Mouse (Mus musculus): ENCODE measurements around the gene Spsb1. TPM values are rescaled to one million over a fixed set of nuclear protein-coding genes. Genes with fewer than 3 reads are reported as not detected.
A peak's percentile ranks its signal among the peaks of the same experiment; 100 is the strongest.

Spsb1 gene
- 8.3 and 8.7 TPM in 2 replicates for polyA plus RNA-seq (2016; fragmentation: Nextera tagmentation; extraction: Ambion mirVana)

- Histone ChIP-seq H3K9me3 (replicated peaks) (no peaks in the 10 kb centered on the region), H3K4me1 (peaks cover 27% of the 10 kb centered on the region), H3K27me3 (ENCODE audit: low read depth, poor library complexity, severe bottlenecking) (peaks cover 74% of the 10 kb centered on the region), H3K4me3 (peak within 1 kb of the TSS; percentile 68), H3K27ac (replicated peaks) (peak within 1 kb of the TSS; percentile 83), H3K36me3 (no peaks in the 10 kb centered on the region)
- under 1% methylated on average over 47 of the region's 51 CpGs for WGBS
- DNase-seq (ENCODE audit: low spot score): peak; percentile 98
Observed at GRCm38 (mm10) chr4:149954893-149955439, at the start of gene Spsb1. Gene Spsb1 (minus strand): TSS chr4:149955043.

- H3K4me3 ChIP-seq: no peak overlapping the region
- H3K9me3 ChIP-seq (replicated peaks): no peaks in the 10 kb centered on the region
- H3K36me3 ChIP-seq: no peaks in the 10 kb centered on the region
- H3K27me3 ChIP-seq (ENCODE audit: low read depth, poor library complexity, severe bottlenecking): peaks cover 3% of the 10 kb centered on the region; the same call in 1 of the 2 replicates
- WGBS: 95% methylated on average over 4 of the region's 4 CpGs
- H3K4me1 ChIP-seq: peaks cover 39% of the 10 kb centered on the region
- H3K27ac ChIP-seq (replicated peaks): no peak overlapping the region
- no peak for DNase-seq (ENCODE audit: low spot score)
Observed at GRCm38 (mm10) chr4:150003641-150004040, 48.8 kb upstream of the Spsb1 start.

- no peaks in the 10 kb centered on the region for H3K36me3 ChIP-seq
- H3K9me3 ChIP-seq (replicated peaks): no peaks in the 10 kb centered on the region
- no peak for DNase-seq (ENCODE audit: low spot score)
- no peak overlapping the region for H3K27ac ChIP-seq (replicated peaks)
- peaks cover 35% of the 10 kb centered on the region for H3K4me1 ChIP-seq
- H3K27me3 ChIP-seq (ENCODE audit: low read depth, poor library complexity, severe bottlenecking): peaks cover 3% of the 10 kb centered on the region; the same call in 1 of the 2 replicates
- H3K4me3 ChIP-seq: no peak overlapping the region
- WGBS: 84% methylated on average over 7 of the region's 7 CpGs
Observed at GRCm38 (mm10) chr4:150003021-150003580, 48.3 kb upstream of the Spsb1 start.

GRCm38 (mm10) chr4:150002021-150002528 lies 47.2 kb upstream of the Spsb1 start:
- peaks cover 28% of the 10 kb centered on the region for H3K4me1 ChIP-seq
- no peak overlapping the region; the same call in 1 of the 2 replicates for H3K27ac ChIP-seq (replicated peaks)
- no peaks in the 10 kb centered on the region for H3K9me3 ChIP-seq (replicated peaks)
- H3K27me3 ChIP-seq (ENCODE audit: low read depth, poor library complexity, severe bottlenecking): 0 out of 2 replicates have a peak, but pooled peaks cover 3% of the 10 kb centered on the region
- WGBS: 78% methylated on average over 12 of the region's 12 CpGs
- H3K36me3 ChIP-seq: no peaks in the 10 kb centered on the region
- no peak for DNase-seq (ENCODE audit: low spot score)
- H3K4me3 ChIP-seq: no peak overlapping the region

- H3K27me3 ChIP-seq (ENCODE audit: low read depth, poor library complexity, severe bottlenecking): 0 out of 2 replicates have a peak, but pooled peaks cover 3% of the 10 kb centered on the region
Observed at GRCm38 (mm10) chr4:150001221-150001860, 46.5 kb upstream of the Spsb1 start.

GRCm38 (mm10) chr4:149999931-150000555 lies 45.2 kb upstream of the Spsb1 start:
- Histone ChIP-seq H3K4me3 (no peak overlapping the region), H3K9me3 (replicated peaks) (no peaks in the 10 kb centered on the region), H3K4me1 (peaks cover 26% of the 10 kb centered on the region), H3K36me3 (no peaks in the 10 kb centered on the region), H3K27ac (replicated peaks) (no peak overlapping the region; the same call in 1 of the 2 replicates), H3K27me3 (ENCODE audit: low read depth, poor library complexity, severe bottlenecking) (0 out of 2 replicates have a peak, but pooled peaks cover 3% of the 10 kb centered on the region)
- DNase-seq (ENCODE audit: low spot score): no peak
- 85% methylated on average over 15 of the region's 15 CpGs for WGBS

More at GRCm38 (mm10) chr4:150001221-150001860, 46.5 kb upstream of the Spsb1 start:
- H3K9me3 ChIP-seq (replicated peaks): no peaks in the 10 kb centered on the region
- no peak overlapping the region for H3K27ac ChIP-seq (replicated peaks)
- H3K4me1 ChIP-seq: peaks cover 26% of the 10 kb centered on the region
- no peaks in the 10 kb centered on the region for H3K36me3 ChIP-seq
- DNase-seq (ENCODE audit: low spot score): no peak
- WGBS: 68% methylated on average over 10 of the region's 10 CpGs
- no peak overlapping the region for H3K4me3 ChIP-seq

GRCm38 (mm10) chr4:149999510-149999900 lies 44.7 kb upstream of the Spsb1 start:
- H3K9me3 ChIP-seq (replicated peaks): no peaks in the 10 kb centered on the region
- 68% methylated on average over 9 of the region's 9 CpGs for WGBS
- H3K27ac ChIP-seq (replicated peaks): no peak overlapping the region; the same call in 1 of the 2 replicates
- H3K4me3 ChIP-seq: no peak overlapping the region
- H3K27me3 ChIP-seq (ENCODE audit: low read depth, poor library complexity, severe bottlenecking): 0 out of 2 replicates have a peak, but pooled peaks cover 3% of the 10 kb centered on the region
- H3K4me1 ChIP-seq: peaks cover 26% of the 10 kb centered on the region
- H3K36me3 ChIP-seq: no peaks in the 10 kb centered on the region
- no peak for DNase-seq (ENCODE audit: low spot score)

- Histone ChIP-seq H3K36me3 (no peaks in the 10 kb centered on the region), H3K9me3 (replicated peaks) (no peaks in the 10 kb centered on the region), H3K4me1 (peaks cover 26% of the 10 kb centered on the region), H3K4me3 (no peak overlapping the region), H3K27me3 (ENCODE audit: low read depth, poor library complexity, severe bottlenecking) (0 out of 2 replicates have a peak, but pooled peaks cover 3% of the 10 kb centered on the region), H3K27ac (replicated peaks) (no peak overlapping the region)
- no peak for DNase-seq (ENCODE audit: low spot score)
- 87% methylated on average over 14 of the region's 14 CpGs for WGBS
Observed at GRCm38 (mm10) chr4:149998786-149999509, 44.1 kb upstream of the Spsb1 start.

GRCm38 (mm10) chr4:149997999-149998398 lies 43.2 kb upstream of the Spsb1 start:
- Histone ChIP-seq H3K36me3 (no peaks in the 10 kb centered on the region), H3K4me1 (peaks cover 26% of the 10 kb centered on the region), H3K9me3 (replicated peaks) (no peaks in the 10 kb centered on the region), H3K27me3 (ENCODE audit: low read depth, poor library complexity, severe bottlenecking) (0 out of 2 replicates have a peak, but pooled peaks cover 7% of the 10 kb centered on the region), H3K27ac (replicated peaks) (no peak overlapping the region), H3K4me3 (no peak overlapping the region)
- DNase-seq (ENCODE audit: low spot score): no peak
- 80% methylated on average over 10 of the region's 10 CpGs for WGBS

- H3K27ac ChIP-seq (replicated peaks): no peak overlapping the region
- WGBS: 82% methylated on average over 7 of the region's 7 CpGs
- no peaks in the 10 kb centered on the region for H3K9me3 ChIP-seq (replicated peaks)
- H3K4me3 ChIP-seq: no peak overlapping the region
- DNase-seq (ENCODE audit: low spot score): no peak
- no peaks in the 10 kb centered on the region for H3K36me3 ChIP-seq
- H3K4me1 ChIP-seq: peaks cover 21% of the 10 kb centered on the region
- H3K27me3 ChIP-seq (ENCODE audit: low read depth, poor library complexity, severe bottlenecking): peaks cover 20% of the 10 kb centered on the region
Observed at GRCm38 (mm10) chr4:149996440-149996839, 41.6 kb upstream of the Spsb1 start.

GRCm38 (mm10) chr4:149995911-149996310 lies 41.1 kb upstream of the Spsb1 start:
- no peak for DNase-seq (ENCODE audit: low spot score)

GRCm38 (mm10) chr4:149994218-149994617 lies 39.4 kb upstream of the Spsb1 start:
- no peak for DNase-seq (ENCODE audit: low spot score)
- Histone ChIP-seq H3K4me3 (no peak overlapping the region), H3K27ac (replicated peaks) (no peak overlapping the region), H3K9me3 (replicated peaks) (no peaks in the 10 kb centered on the region), H3K4me1 (peaks cover 30% of the 10 kb centered on the region), H3K27me3 (ENCODE audit: low read depth, poor library complexity, severe bottlenecking) (peaks cover 40% of the 10 kb centered on the region), H3K36me3 (no peaks in the 10 kb centered on the region)
- 92% methylated on average over 10 of the region's 10 CpGs for WGBS

More at GRCm38 (mm10) chr4:149995911-149996310, 41.1 kb upstream of the Spsb1 start:
- 90% methylated on average over 7 of the region's 7 CpGs for WGBS
- peaks cover 21% of the 10 kb centered on the region for H3K4me1 ChIP-seq
- H3K36me3 ChIP-seq: no peaks in the 10 kb centered on the region
- H3K27ac ChIP-seq (replicated peaks): no peak overlapping the region
- peaks cover 26% of the 10 kb centered on the region for H3K27me3 ChIP-seq (ENCODE audit: low read depth, poor library complexity, severe bottlenecking)
- no peaks in the 10 kb centered on the region for H3K9me3 ChIP-seq (replicated peaks)
- H3K4me3 ChIP-seq: no peak overlapping the region
